Mouse (Mus musculus): ENCODE results near the gene Ap4e1. TPM values are rescaled to one million over a fixed set of nuclear protein-coding genes. Genes with fewer than 3 reads are reported as not detected.
"Not testable (repeated sequence)": the region's sequence is repeated elsewhere in the genome, so short reads cannot be mapped to it uniquely, and the experiment has no call there.

Gene Ap4e1
- polyA plus RNA-seq, 1 experiment from 2014 or later: 11.9 TPM

DNA sequence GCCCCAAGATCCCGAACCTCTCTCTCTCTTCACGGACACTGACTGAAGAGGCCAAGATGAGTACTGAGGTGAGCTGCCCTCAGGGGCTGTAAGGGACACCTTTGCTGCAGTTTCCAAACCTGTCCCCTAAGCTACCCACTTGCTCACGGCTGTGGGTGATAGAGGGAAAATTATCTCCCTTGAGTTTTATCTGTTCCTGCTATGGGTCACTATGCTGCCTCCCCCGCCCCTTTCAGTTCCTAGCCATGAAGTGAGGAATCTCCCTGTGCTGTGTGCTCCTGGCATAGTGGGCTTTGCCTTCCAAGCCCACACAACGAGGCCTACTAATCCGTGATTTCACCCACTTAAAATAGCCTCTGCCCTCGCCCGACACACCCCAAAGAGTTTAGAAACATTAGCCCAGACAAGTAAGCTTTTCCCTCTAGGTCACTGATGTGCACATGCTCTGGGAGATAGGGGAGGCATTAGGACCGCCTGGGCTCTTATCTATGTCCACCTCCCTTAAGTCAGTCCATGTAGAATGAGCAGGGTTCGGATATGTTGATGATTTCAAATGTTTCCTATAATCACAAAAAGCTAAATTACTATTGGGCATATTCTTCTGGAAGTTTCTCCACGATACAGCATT lies 72.2 kb downstream of the Ap4e1 start:
- WGBS: 88% methylated on average over 11 of the region's 11 CpGs
- Histone ChIP-seq H3K4me2 (replicated peaks; ENCODE audit: low read depth, low read length) (no peak overlapping the region), H3K36me3 (ENCODE audit: control insufficient read depth, insufficient read depth, low read length) (no peaks in the 10 kb centered on the region; the same call in 1 of the 2 replicates), H3K9me3 (ENCODE audit: control insufficient read depth, low read depth, low read length) (no peaks in the 10 kb centered on the region), H3K9ac (replicated peaks; ENCODE audit: low read depth, low read length) (no peak overlapping the region), H3K27me3 (ENCODE audit: control insufficient read depth, insufficient read depth, low read length) (no peaks in the 10 kb centered on the region), H3K27ac (ENCODE audit: low read length) (no peak overlapping the region), H3K4me3 (ENCODE audit: low read depth, low read length) (no peak overlapping the region), H3K4me1 (ENCODE audit: control insufficient read depth, insufficient read depth, low read length) (no peaks in the 10 kb centered on the region)
- ATAC-seq (ENCODE audit: insufficient number of reproducible peaks, insufficient read depth, low FRiP score, low read depth): no peak

DNA sequence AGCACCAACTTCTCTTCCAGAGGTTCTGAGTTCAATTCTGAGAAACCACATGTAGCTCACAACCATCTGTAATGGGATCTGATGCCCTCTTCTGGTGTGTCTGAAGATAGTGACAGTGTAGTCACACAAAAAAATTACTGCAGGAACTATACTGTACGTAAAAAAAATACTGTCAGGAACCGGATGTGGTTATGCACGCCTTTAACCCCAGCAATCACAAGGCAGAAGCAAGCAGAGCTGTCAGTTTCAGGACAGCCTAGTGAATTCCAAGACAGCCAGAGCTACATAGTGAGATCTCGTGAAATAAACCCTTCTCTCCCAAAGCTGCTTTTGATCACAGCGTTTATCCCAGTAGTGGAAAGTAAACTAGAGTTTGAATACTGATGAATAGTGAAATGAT lies 77.7 kb downstream of the Ap4e1 start:
- no peak for ATAC-seq (ENCODE audit: insufficient number of reproducible peaks, insufficient read depth, low FRiP score, low read depth)
- Histone ChIP-seq H3K27ac (ENCODE audit: low read length) (no peak overlapping the region), H3K27me3 (ENCODE audit: control insufficient read depth, insufficient read depth, low read length) (no peaks in the 10 kb centered on the region), H3K36me3 (ENCODE audit: control insufficient read depth, insufficient read depth, low read length) (peaks cover 5% of the 10 kb centered on the region; the same call in 1 of the 2 replicates), H3K4me2 (replicated peaks; ENCODE audit: low read depth, low read length) (no peak overlapping the region), H3K9me3 (ENCODE audit: control insufficient read depth, low read depth, low read length) (no peaks in the 10 kb centered on the region), H3K4me3 (ENCODE audit: low read depth, low read length) (no peak overlapping the region), H3K9ac (replicated peaks; ENCODE audit: low read depth, low read length) (no peak overlapping the region), H3K4me1 (ENCODE audit: control insufficient read depth, insufficient read depth, low read length) (no peaks in the 10 kb centered on the region)
- WGBS: 93% methylated on average over 5 of the region's 5 CpGs

DNA sequence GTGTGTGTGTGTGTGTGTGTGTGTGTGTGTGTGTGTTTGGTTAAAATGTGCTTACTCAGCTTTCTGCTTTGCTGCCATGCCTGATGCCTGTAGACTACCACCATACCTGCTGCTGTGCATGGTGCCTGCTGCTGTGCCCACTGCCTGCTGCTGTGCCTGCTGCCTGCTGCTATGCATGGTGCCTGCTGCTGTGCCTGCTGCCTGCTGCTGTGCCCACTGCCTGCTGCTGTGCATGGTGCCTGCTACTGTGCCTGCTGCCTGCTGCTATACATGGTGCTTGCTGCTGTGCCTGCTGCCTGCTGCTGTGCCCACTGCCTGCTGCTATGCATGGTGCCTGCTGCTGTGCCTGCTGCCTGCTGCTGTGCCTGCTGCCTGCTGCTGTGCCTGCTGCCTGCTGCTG lies 81.6 kb downstream of the Ap4e1 start:
- H3K36me3 ChIP-seq (ENCODE audit: control insufficient read depth, insufficient read depth, low read length); H3K9me3 ChIP-seq (ENCODE audit: control insufficient read depth, low read depth, low read length); H3K9ac ChIP-seq (replicated peaks; ENCODE audit: low read depth, low read length); H3K27me3 ChIP-seq (ENCODE audit: control insufficient read depth, insufficient read depth, low read length); H3K4me1 ChIP-seq (ENCODE audit: control insufficient read depth, insufficient read depth, low read length); H3K4me2 ChIP-seq (replicated peaks; ENCODE audit: low read depth, low read length); H3K27ac ChIP-seq (ENCODE audit: low read length); H3K4me3 ChIP-seq (ENCODE audit: low read depth, low read length); ATAC-seq (ENCODE audit: insufficient number of reproducible peaks, insufficient read depth, low FRiP score, low read depth): not testable (repeated sequence)

DNA sequence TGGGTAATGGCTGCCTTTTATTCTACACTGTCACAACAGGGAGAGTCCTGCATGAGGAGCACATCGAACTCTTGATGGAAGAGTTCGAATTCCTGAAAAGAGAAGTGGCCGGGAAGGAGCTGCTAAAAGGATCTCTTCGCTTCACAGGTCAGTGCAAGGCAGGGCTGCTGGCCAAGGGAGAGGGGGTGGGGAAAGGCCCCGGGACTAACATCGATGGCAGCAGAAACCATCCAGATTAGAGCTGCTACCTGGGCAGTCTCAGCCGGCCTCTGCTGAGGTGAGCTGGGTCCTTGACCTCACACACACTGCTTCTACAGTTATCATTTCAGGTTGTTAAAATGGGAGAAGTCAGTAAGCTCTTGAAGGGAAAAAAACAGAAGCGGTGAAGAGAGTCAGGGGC lies 83.5 kb downstream of the Ap4e1 start:
- H3K27ac ChIP-seq (ENCODE audit: low read length): no peak overlapping the region
- peaks cover under 1% of the 10 kb centered on the region; the same call in 1 of the 2 replicates for H3K36me3 ChIP-seq (ENCODE audit: control insufficient read depth, insufficient read depth, low read length)
- no peak overlapping the region for H3K4me3 ChIP-seq (ENCODE audit: low read depth, low read length)
- no peak for ATAC-seq (ENCODE audit: insufficient number of reproducible peaks, insufficient read depth, low FRiP score, low read depth)
- H3K4me1 ChIP-seq (ENCODE audit: control insufficient read depth, insufficient read depth, low read length): no peaks in the 10 kb centered on the region
- H3K4me2 ChIP-seq (replicated peaks; ENCODE audit: low read depth, low read length): no peak overlapping the region
- H3K27me3 ChIP-seq (ENCODE audit: control insufficient read depth, insufficient read depth, low read length): no peaks in the 10 kb centered on the region
- WGBS: 59% methylated on average over 8 of the region's 8 CpGs
- no peak overlapping the region for H3K9ac ChIP-seq (replicated peaks; ENCODE audit: low read depth, low read length)
- H3K9me3 ChIP-seq (ENCODE audit: control insufficient read depth, low read depth, low read length): no peaks in the 10 kb centered on the region

DNA sequence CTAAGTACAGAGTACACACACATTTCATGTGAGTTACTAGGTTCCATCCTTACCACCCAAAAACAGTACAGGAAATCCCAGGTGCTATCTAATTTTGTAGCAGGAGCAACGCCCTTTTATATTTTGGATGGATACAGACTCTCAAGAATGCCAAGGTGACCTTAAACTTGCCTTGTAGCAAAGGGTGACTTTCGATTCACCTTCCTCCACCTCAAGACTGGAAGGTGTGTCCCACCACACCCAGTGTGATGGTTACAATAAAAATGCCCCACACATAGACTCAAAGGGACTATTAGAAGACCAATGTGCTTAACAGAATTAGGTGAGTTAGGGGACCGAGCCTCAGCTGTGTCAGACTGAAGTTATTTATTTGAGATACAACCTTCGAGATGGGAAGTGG lies 100.5 kb downstream of the Ap4e1 start:
- WGBS: 93% methylated on average over 4 of the region's 4 CpGs
- peaks cover 60% of the 10 kb centered on the region for H3K36me3 ChIP-seq (ENCODE audit: control insufficient read depth, insufficient read depth, low read length)
- no peaks in the 10 kb centered on the region for H3K27me3 ChIP-seq (ENCODE audit: control insufficient read depth, insufficient read depth, low read length)
- no peaks in the 10 kb centered on the region for H3K9me3 ChIP-seq (ENCODE audit: control insufficient read depth, low read depth, low read length)
- no peak for ATAC-seq (ENCODE audit: insufficient number of reproducible peaks, insufficient read depth, low FRiP score, low read depth)
- no peaks in the 10 kb centered on the region for H3K4me1 ChIP-seq (ENCODE audit: control insufficient read depth, insufficient read depth, low read length)
- no peak overlapping the region for H3K27ac ChIP-seq (ENCODE audit: low read length)
- H3K4me3 ChIP-seq (ENCODE audit: low read depth, low read length): no peak overlapping the region
- H3K4me2 ChIP-seq (replicated peaks; ENCODE audit: low read depth, low read length): no peak overlapping the region
- H3K9ac ChIP-seq (replicated peaks; ENCODE audit: low read depth, low read length): no peak overlapping the region

Small RNA genes within 50 kb of the gene (microRNA-seq; reads per million reads assigned to microRNA genes)
- gene Gm24081: not detected

Other genes starting within 250 kb of the Ap4e1 start
- gene Usp50, start 225.2 kb upstream of the Ap4e1 start, polyA plus RNA-seq (2014; fragmentation: Nextera tagmentation; extraction: Ambion mirVana): 3.7 and 4.1 TPM in 2 replicates
- gene Trpm7, start 132.5 kb upstream of the Ap4e1 start, polyA plus RNA-seq (2014; fragmentation: Nextera tagmentation; extraction: Ambion mirVana): 67.0 and 71.1 TPM in 2 replicates
- gene Sppl2a, start 75.5 kb upstream of the Ap4e1 start, polyA plus RNA-seq (2014; fragmentation: Nextera tagmentation; extraction: Ambion mirVana): 54.9 and 62.0 TPM in 2 replicates
- gene Blvra, start 61.9 kb downstream of the Ap4e1 start, polyA plus RNA-seq (2014; fragmentation: Nextera tagmentation; extraction: Ambion mirVana): 49.6 and 53.0 TPM in 2 replicates
- 81.4 and 84.8 TPM in 2 replicates for gene Ncaph, start 125.2 kb downstream of the Ap4e1 start, polyA plus RNA-seq (2014; fragmentation: Nextera tagmentation; extraction: Ambion mirVana)
- 29.5 and 30.0 TPM in 2 replicates for gene Itpripl1, start 134.7 kb downstream of the Ap4e1 start, polyA plus RNA-seq (2014; fragmentation: Nextera tagmentation; extraction: Ambion mirVana)
- 2.4 and 3.1 TPM in 2 replicates for gene 1810024B03Rik, start 199.6 kb downstream of the Ap4e1 start, polyA plus RNA-seq (2014; fragmentation: Nextera tagmentation; extraction: Ambion mirVana)
- gene Snrnp200, start 199.7 kb downstream of the Ap4e1 start, polyA plus RNA-seq (2014; fragmentation: Nextera tagmentation; extraction: Ambion mirVana): 72.5 and 79.5 TPM in 2 replicates
- gene Ciao1, start 239.1 kb downstream of the Ap4e1 start, polyA plus RNA-seq (2014; fragmentation: Nextera tagmentation; extraction: Ambion mirVana): 56.1 and 57.1 TPM in 2 replicates
- gene Tmem127, start 239.2 kb downstream of the Ap4e1 start, polyA plus RNA-seq (2014; fragmentation: Nextera tagmentation; extraction: Ambion mirVana): 21.1 TPM in 2 replicates